Mouse (Mus musculus) c-Kit-negative CD71-positive TER-119-positive erythroid progenitor cells, embryonic 14.5 days (primary cell): ENCODE measurements around the gene Vsx2.

Experiments used
- DNase-seq: peaks from one replicate; pipeline ENCODE4 v3.0.0-alpha.2; 2013; ENCODE audit warnings: low read depth, low spot score

Gene Vsx2

DNA sequence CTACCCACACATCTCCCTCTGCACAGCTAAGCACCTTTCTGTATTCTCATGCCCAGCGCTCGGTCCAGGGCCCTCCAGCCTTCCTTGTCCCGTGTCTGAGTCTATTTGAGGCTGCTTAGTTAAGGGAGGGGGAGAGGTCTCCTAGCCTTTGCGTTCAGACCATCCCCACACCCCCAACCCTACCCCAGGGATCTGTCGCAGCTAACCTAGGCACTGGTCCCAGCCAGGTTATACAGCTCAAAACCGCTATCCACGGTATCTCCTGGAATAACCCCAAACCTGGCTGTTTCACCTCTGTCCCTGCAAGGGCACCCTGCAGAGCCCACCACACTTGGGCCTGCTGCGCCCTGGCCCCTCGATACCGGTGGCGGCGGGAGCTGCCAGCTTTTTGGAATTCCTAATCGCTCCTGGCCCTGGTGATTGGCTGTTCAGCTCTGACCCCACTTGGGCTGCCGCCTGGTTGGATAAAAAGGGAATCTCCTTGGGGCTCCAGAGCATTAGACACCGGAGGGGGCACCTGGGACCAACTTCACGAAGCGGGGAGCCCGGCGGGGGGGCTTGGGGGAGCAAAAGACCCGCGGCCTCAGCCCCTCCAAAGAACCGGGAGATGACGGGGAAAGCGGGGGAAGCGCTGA is at the start of gene Vsx2:
TSS of gene Vsx2 (plus strand) at position 427 of the 635 bp plus-strand sequence.
- DNase-seq = no peak

DNA sequence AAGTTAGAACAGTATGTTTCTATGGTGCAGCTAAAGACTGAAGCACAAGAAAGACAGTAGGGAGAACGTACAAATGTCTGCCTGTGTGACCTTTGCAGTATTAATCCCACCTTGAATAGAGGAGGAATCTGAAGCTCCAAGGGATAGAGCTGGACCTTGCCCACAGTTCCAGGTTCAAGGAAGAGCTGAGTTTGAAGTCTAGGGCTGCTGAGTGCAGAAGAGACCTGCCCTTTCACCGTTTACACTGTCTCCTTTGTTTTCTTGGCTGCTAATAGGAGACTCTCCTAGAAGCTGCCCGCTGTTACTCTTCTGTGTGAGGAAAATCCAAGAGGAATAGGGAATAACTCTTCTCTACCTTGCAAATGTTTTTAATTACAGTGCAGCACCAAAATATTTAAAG is 45.8 kb upstream of the Vsx2 start:
- DNase-seq = no peak

DNA sequence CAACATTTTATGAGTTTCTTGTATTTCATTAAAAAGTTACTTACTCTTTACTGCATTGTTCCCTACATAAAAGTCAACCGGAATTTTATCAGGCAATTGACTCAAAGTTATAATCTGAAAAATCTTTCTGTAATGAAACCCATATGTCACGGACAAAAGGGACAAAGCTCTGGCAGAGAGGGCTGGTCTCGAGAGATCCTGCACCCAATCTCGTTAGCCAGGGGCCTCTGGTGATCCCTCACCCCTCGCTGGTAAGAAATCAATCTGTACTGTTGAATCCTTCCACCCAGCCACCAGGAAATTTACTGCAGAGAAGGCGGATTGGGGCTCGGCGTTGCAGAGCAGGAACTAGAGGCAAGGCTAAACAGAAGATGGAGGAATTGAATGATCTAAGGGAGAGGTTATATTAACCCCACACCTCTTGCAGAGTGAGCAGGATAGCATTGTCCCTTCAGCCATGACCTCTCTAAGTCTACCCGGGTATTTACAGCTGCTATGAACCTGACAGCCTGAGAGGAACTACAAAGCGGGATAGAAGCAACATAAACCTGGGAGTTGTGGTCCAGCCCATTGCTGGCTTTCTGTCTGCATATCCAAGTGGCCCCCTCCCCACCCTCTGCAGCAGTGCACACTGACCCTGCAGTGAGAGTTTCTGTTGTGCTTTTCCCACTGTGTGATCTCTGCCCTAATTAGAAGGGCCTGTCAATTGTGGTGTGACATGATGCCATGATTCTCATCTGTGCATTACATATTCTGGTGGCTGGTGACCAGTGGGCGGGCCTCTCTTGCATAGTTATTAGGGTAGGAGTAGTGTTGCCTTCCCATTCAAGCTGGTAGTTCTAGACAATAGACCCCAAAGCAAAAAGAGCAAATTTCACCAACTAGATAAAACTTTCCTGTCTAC is 45.2 kb upstream of the Vsx2 start:
- DNase-seq = no peak

DNA sequence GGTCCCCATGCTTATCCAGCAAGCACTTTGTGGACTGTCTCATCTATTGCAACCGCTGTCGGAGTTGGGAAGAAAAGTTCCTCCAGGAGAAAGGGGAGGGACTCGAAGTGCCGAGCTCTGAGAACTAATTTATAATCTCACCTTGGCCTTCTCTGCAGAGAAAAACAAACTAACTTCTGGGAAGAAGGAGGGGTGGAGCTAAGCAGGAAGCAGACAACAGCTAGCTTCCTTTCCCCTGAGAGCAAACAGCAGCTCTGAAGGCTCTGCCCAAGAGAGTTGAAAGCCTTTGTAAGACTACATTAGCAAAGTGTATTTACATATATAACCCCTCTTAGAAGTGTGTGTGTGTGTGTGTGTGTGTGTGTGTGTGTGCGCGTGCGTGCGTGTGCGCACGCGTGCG is 44.1 kb upstream of the Vsx2 start:
- no peak for DNase-seq

DNA sequence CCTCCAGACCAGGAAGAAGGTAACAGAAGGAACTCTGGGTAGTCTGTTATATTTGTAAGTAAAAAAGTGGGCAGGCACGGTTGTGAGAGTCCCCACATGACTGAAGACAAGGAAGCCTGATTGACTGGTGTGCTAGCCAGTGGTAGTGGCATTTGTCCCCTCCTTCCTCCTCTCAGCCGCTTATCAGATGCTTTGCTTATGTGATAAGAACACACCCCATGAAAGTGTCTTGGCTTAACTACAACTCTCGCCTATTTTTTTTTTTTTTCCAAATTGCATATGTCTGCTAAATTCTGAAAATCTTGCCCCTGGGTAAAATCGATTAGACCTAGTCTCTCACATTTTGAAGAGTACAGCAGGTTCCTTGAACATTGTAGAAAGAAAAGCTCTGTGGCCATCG is 39.1 kb upstream of the Vsx2 start:
- DNase-seq = no peak

DNA sequence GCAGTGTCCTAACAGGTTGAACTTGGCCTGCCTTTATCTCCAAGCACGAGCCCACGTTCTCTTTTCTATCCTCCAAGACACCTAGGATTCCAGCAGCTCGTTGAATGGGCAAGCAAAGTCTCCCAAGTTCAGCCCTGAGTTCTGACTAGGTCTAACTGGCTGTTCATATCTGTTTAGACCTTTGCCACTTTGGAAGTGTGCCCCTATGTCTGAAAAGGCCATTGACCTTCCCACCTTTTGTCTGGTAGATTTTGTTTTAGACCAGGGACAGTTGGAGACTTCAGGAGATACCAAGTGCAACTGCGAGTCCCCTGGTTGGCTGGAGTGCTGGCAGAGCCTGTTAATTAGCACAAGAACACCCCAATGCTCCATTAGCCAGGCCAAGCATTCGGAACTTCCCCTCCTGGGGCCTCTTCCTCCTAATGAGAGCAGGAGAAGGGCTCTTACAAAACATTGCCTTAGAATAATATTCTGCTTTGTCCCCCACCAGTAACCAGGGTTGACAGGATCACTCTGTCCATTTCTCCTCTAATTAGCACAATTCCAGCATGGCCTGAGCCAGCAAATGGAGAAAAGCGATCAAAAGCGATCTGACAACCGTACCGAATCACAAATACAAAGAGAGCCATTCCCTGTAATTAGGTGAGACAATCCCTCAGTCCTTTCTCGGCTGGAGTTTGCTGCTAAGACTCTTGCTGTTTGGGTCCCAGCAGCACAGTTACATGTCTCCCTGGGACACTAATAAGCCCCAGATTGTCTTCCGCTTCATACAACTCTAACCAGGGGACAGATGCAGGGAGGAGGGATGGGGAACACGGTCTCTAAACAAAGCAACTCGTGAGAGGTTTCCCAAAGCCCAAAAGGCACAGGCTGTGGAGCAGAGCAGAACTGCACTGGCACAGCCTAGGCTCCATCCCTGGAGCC is 37.4 kb upstream of the Vsx2 start:
- DNase-seq = no peak

DNA sequence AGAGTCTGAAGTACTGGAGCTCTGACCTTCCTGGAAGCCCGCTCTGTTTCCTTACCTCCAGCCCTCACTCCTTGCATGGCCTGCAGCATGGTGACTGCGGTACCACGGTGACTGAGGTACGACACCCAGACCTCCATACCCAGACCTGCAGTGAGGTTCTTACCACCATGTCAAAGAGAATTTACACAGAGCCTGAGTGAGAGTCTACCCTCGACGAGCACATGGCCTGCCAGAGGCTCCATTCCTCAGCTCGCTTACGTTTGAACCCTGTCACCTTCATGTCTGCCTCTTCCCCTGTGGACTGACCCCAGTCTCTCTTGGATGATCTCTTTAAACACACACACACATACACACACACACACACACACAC is 36.7 kb upstream of the Vsx2 start:
- no peak for DNase-seq

DNA sequence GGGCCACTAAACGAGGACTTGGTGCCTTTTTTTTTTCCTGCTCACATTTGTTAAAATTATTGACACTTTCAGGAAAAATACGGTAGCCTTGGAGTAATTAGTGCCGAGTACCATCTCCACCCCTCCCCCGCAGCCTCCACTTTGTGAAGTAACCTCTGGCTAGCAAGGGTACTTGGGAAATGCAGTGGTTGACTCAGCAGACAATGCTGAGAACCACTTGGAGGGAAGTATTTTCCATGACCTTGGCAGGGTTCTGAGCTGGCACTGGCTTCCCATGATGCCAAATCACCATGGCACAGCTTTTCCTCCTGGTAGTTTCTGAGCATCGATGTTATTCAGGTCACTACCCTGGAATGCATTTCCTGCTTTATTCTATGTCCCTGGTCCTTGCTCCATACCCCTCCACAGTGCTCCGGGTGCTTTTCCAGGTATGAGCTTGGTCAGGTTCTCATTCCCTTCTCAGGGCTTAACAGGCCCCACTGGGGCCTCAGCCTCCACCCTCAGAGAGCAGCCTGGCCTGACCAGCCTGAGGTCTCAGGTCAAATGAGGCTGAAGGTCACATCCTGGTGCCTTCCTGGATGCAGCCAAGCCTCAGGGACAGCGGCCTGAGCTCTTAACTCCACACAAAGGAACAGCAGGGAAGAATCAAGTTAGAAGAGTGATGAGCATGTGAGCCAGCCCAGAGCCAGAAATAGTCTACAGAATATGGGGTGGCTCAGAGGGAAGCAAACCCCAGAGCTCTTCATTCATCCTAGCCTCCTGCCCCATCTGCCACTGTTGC is 35.7 kb upstream of the Vsx2 start:
- DNase-seq = no peak

DNA sequence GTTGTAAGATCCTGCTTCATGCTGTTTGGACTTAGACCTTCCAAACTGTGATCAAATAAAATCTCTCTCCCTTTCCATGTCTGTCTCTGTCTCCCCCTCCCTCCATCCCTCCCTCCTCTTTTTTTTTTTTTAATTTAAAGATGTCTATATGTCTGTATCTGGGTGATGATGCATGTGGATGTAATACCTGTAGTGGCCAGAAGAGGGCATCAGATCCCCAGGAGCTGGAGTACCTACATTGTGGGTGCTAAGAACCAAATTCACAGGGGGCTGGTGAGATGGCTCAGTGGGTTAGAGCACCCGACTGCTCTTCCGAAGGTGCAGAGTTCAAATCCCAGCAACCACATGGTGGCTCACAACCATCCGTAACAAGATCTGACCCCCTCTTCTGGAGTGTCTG is 30.0 kb upstream of the Vsx2 start:
- peak; percentile 34 for DNase-seq

DNA sequence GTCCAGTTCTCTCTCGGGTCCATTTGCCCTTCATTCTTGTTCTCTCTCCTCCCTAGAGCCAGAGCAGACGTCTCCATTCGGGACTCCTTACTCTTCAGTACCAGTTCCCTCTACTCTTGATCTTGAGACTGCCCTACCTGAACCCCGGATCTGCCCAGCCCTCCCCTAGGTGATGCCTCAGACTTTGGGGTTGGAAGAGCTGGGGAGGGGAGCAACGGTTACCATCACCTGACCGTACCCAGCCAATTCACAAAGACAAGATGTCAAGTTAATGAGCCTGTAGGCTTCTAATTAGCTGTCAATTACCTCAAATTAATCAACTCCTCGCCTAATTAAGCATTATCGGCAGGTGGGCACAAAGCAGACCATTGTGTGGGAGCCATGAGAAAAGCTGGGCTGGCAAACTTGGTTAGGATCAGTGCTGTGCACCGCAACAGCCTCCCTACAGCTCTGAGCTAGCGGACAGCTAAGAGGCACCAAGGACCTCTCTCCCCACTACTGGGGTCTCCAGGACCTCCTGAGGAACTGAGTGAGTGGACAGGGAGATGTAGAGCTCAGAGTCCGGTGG is 28.1 kb upstream of the Vsx2 start:
- DNase-seq = no peak

DNA sequence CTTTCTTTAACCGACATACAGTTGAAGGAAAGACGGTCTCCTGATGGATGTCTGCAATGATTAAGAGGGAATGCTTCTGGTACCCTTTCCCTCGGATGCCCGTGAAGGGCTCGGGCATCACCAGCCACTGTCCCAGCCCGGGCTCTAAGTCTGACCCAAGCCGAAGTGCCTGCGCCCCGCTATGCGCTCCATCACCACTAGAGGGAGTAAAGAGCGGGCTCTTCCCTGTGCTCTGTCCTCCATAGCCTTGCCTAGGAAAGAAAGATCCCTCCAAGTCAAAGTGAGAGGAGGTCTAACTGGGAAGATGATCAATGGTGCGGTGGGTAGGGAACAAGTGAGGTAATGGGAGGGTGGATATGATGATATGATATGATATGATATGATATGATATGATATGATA is 23.5 kb upstream of the Vsx2 start:
- DNase-seq = peak; percentile 51

DNA sequence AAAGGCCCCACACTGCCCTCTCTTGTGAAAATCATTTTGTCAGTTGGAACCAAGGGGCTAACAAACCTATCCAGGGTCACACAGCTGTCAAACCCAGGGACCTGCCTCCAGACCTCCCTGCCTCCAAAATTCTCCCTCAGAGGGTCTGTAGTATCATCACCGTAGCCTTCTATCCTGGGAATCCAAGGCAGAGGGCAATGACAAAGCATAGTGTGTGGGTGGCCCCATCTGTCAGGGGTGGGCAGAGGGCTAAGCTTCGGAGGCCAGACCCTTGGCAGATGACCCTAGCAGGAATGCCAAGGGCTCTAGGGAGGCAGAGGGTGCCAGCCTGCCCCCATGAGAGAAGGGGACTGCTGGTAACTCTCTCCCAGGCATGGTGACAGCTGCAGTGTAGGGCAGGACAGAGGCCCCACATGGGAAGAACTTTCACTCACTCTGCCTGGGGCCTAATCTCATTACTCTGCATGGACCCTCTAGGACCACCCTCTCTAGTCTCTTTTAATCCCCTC is 22.9 kb upstream of the Vsx2 start:
- DNase-seq = no peak

DNA sequence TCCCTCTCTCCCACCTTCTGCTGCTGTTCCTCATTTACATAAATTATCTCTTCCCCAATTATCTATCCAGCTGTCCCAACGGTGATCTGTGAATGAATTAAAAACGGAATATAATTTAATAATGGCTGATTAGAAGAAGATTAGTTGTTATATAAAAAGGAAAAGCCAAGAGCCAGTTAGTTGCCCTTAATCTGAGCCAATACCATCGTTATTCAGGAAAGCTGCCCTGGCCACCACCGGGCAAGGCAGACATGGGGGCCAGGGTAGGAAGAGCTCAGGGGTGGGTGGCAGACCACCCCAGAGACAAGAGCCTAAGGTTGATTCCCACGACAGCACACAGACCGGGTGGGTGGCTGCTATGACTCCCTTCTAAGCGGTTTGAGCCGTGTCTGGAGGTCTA is 21.3 kb upstream of the Vsx2 start:
- no peak for DNase-seq

DNA sequence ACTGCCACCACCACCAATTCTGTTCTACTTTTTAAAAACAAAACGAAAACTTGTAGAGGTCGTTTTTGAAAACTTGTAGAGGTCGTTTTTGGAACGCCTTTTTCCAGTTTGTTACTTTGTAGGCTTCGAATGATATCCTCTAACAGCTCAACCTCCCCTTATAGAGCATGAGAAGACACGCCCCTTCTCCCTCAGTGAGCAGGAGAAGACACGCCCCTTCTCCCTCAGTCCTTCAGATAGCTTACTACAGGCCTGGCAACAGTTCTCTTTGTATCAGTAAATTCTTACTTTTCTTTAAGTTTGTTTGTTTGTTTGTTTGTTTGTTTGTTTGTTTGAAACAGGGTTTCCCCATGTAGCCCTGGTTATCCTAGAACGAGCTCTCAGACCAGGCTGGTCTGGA is 14.3 kb upstream of the Vsx2 start:
- DNase-seq = no peak

DNA sequence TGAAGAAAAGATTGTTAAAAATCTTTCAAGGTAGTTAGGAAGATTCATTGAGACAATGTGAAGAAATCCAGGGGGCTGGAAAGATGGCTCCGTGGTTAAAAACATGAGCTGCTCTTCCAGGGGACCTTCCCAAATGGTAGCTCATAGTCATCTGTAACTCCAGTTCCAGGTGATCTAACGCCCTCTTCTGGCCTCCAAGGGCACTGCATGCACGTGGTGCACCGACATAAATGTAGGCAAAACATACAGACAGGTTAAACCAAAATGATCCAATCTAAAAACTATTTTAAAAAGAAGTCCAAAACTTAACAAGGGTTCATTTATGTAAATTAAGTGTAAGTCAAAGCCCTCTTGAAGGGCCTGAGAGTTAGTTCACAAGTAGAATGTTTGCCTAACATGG is 7.0 kb upstream of the Vsx2 start:
- DNase-seq = no peak

DNA sequence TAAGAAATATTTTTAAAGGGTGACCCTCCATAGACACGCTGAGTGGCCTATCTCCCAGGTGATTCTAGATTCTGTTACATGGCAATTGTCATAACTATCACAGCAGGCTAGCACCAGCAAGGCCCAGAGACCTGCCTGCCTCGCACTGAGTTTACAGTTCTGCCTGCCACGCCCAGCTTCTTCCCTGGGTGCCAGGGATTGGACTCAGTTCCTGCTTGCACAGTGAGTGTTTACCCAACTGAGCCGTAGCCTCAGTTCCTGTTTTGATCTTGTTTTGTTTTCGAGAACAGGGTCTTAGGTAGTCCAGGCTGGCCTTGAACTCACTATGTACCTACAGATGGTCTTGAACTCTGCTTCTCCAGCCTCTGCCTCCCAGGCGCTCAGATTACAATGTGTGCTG is 2.0 kb upstream of the Vsx2 start:
- no peak for DNase-seq

DNA sequence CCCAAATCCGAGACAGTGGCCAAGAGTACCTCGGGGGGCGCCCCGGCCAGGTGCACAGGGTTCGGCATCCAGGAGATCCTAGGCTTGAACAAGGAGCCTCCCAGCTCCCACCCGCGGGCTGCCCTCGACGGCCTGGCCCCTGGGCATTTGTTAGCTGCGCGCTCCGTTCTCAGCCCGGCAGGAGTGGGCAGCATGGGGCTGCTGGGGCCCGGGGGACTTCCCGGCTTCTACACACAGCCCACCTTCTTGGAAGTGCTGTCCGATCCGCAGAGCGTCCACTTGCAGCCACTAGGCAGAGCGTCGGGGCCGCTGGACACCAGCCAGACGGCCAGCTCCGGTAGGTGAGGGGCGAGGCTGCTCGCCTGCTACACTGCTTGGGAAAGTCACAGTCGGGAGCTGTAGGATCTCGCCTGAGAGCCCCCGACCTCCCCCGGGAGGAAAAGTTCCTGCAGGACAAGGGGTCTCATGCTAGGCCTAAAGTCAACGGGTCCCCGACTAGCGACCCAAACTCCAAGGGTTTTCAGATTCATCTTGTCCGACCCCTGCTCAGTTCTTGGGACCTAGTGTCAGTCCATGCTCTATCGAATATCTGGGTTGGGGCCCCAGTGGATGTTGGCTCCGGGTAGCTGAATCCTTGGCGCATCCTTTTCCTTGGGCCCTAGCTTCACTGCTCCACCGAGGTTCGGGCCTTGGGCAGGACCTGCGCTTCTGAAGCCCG is 573 bp downstream of the Vsx2 start:
- no peak for DNase-seq

DNA sequence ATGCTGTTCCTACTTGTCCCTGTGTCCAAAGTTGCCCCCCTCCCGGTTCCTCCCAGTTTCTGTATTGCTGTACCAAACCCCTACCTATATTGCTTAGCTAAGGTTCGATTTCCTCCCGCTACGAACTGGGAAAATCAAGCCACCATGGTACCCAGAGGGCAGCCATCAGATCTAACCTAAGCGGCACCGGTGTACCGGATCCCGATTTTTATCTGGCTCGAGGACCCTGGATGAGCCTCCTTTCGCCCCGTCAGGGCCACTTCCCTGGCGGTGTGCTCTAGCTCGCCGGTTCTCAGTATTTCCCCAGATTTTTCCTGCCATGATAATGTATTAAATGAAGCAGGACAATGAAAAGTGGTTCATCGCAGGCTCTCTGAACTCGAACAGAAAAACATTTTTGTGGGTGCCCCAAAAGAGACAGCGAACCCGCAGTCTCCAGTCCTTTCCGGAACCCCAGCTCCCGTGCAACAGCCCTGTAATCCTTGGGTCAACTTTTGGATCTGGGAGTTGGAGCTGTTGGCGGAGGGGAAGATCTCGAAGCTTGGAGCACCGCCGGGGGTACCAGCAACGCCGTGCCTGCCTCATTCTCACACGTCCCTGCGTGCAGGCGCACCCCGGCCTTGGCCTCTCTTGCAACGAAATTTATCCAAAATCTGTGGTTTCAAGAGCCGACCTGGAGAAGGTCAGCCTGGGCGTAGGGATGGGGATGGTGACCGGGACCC is 1.3 kb downstream of the Vsx2 start:
- DNase-seq = no peak

DNA sequence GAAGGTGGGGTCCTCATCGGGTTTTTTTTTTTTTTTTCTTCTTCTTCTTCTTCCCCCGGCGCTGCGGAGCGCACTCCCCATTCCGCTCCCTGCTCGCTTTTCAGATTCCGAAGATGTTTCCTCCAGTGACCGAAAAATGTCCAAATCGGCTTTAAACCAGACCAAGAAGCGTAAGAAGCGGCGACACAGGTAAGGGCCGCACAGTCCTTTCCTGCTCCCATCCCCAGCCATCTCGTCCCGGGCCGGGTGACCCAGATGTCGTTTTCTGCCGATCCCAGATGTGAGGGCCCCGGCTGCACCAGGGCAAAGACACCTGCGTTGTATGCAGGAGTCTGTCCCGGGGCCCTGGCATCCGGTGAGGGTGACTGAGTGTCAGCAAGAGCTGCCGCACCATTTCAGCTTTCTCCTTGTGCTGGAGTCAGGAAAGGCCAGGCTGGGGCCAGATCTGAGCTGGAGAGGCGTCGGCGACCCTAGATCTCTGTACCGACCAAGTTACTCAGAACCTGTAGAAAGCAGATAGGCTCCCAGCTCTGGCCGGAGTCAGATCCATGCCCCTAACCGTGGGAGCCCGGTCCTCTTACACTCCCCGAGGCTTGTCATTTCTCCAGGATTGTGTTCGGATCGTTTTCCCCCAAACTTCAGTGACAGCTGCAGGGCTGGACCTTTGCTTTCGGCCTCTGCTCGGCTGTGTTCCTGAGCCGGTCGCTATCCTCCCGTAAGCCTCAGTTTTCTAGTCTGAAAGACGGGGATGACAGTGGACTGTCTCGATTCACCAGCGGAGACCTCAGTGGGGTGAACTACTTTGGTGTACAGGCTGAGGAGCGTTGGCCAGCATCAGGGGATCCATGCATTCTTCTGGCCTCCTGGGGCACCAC is 2.1 kb downstream of the Vsx2 start:
- no peak for DNase-seq
